1 mouse cellular context compared by ENCODE assay signal in genomic region chr12:83535428-83535827, GRCm38 (mm10).
TF ChIP-seq lines count a peak whose summit lies in the region.

No protein-coding gene starts in this region.

TF ChIP-seq in CH12.LX, 34 proteins besides CTCF, POLR2A, EP300 and RAD21 (continued from another document):
- TF ChIP-seq BHLHE40 (IDR thresholded peaks at IDR 0.05; ENCODE audit: low read depth, low read length) = peak; percentile 81
- no peak for TF ChIP-seq MAZ (IDR thresholded peaks at IDR 0.05; ENCODE audit: low read depth, low read length)
- TF ChIP-seq KAT2A (IDR thresholded peaks at IDR 0.05; ENCODE audit: insufficient replicate concordance, low read length) = no peak
- TF ChIP-seq USF2 (conservative IDR thresholded peaks at IDR 0.05; ENCODE audit: low read depth, low read length) = no peak
- peak; percentile 94; the same call in 1 of the 2 replicates for TF ChIP-seq CHD1 (IDR thresholded peaks at IDR 0.05; ENCODE audit: low read depth, low read length)
- no peak for TF ChIP-seq MAX (IDR thresholded peaks at IDR 0.05; ENCODE audit: low read length)
- no peak for TF ChIP-seq ZMIZ1 (IDR thresholded peaks at IDR 0.05; ENCODE audit: low read depth, low read length)
- no peak for TF ChIP-seq TCF12 (IDR thresholded peaks at IDR 0.05; ENCODE audit: low read depth, low read length)
- no peak for TF ChIP-seq POLR2AphosphoS2 (IDR thresholded peaks at IDR 0.05; ENCODE audit: low read depth, low read length)
- TF ChIP-seq GABPA (IDR thresholded peaks at IDR 0.05; ENCODE audit: insufficient replicate concordance, low read depth, low read length) = no peak
- no peak for TF ChIP-seq UBTF (IDR thresholded peaks at IDR 0.05; ENCODE audit: low read depth, low read length)
- TF ChIP-seq SIN3A (IDR thresholded peaks at IDR 0.05; ENCODE audit: low read length) = no peak
- no peak for TF ChIP-seq JUND (conservative IDR thresholded peaks at IDR 0.05; ENCODE audit: low read depth, low read length)
- TF ChIP-seq ETS1 (conservative IDR thresholded peaks at IDR 0.05; ENCODE audit: low read depth, low read length) = no peak
- no peak for TF ChIP-seq ELF1 (IDR thresholded peaks at IDR 0.05; ENCODE audit: low read depth, low read length)
